Comparison of ENCODE assay signal across 26 mouse cellular contexts in the genomic region with DNA sequence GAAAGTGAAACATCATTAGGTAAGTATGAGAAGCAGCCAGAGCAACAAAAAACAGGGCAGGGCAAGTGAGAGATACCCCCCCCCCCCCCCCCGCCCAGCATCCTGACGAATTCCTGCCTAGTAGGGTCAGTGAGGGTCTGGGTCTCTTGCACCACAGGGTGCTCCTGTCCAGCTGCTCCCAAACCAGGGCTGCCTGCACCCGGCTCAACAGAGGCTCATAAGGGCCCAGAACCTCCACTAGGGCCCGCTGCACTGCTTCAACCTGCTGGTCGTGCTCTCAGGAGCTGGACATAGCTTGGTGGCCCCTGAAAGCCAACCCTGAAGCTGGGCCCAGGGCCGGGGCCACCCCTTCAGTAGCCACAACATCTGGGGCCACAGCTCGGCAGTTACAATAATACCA.
"Had no signal": no experiment of that assay in that cellular context is flagged by ENCODE, and none has a peak within 500 bp of the region (broad histone marks: within the 10 kb centered on the region; RNA-seq: fewer than 3 reads in every experiment).

No protein-coding gene starts in this region.

- H3K4me2 ChIP-seq: heart, embryonic 11.5 days; heart, embryonic 13.5 days; heart, embryonic 15.5 days; hindbrain, embryonic 13.5 days; hindbrain, embryonic 15.5 days; kidney, embryonic 15.5 days; limb, embryonic 13.5 days; limb, embryonic 15.5 days; liver, embryonic 12.5 days had no signal

- H3K9me3 ChIP-seq: heart, embryonic 13.5 days; heart, embryonic 15.5 days; hindbrain, embryonic 13.5 days; hindbrain, embryonic 15.5 days; kidney, embryonic 15.5 days; limb, embryonic 13.5 days; limb, embryonic 15.5 days; liver, embryonic 12.5 days had no signal

- H3K4me1 ChIP-seq: heart, embryonic 13.5 days; heart, embryonic 15.5 days; hindbrain, embryonic 13.5 days; hindbrain, embryonic 15.5 days; kidney, embryonic 15.5 days; limb, embryonic 13.5 days; limb, embryonic 15.5 days; liver, embryonic 12.5 days had no signal

- H3K27ac ChIP-seq: heart, embryonic 13.5 days; heart, embryonic 15.5 days; hindbrain, embryonic 13.5 days; hindbrain, embryonic 15.5 days; hindbrain, postnatal 0 days; kidney, embryonic 15.5 days; kidney, postnatal 0 days; limb, embryonic 13.5 days; limb, embryonic 15.5 days; liver, embryonic 12.5 days; liver, embryonic 14.5 days had no signal

- ATAC-seq: hindbrain, postnatal 0 days; intestine, embryonic 16.5 days; liver, embryonic 12.5 days had no signal

- H3K4me3 ChIP-seq: heart, embryonic 13.5 days; heart, embryonic 15.5 days; hindbrain, embryonic 13.5 days; hindbrain, embryonic 15.5 days; kidney, embryonic 15.5 days; limb, embryonic 13.5 days; limb, embryonic 15.5 days; liver, embryonic 12.5 days had no signal

- H3K27me3 ChIP-seq: heart, embryonic 13.5 days; heart, embryonic 15.5 days; hindbrain, embryonic 13.5 days; hindbrain, embryonic 15.5 days; kidney, embryonic 15.5 days; limb, embryonic 13.5 days; limb, embryonic 15.5 days; liver, embryonic 12.5 days had no signal

- DNase-seq: gastrocnemius, postnatal 14 days; gastrocnemius, postnatal 36 days; heart, adult 18-20 months; heart, postnatal 14 days; heart, postnatal 36 days; kidney, adult 11 months; kidney, adult 2 months; kidney, adult 9 months; kidney, postnatal 14 days; kidney, postnatal 36 days; layer of hippocampus, adult 9-11 months; layer of hippocampus, postnatal 36 days; left cerebral cortex, postnatal 4 days had no signal

- H3K9ac ChIP-seq: heart, embryonic 13.5 days; heart, embryonic 15.5 days; hindbrain, embryonic 13.5 days; hindbrain, embryonic 15.5 days; kidney, embryonic 15.5 days; limb, embryonic 13.5 days; limb, embryonic 15.5 days; liver, embryonic 12.5 days; liver, embryonic 14.5 days had no signal

- H3K36me3 ChIP-seq: heart, embryonic 13.5 days; heart, embryonic 15.5 days; hindbrain, embryonic 13.5 days; hindbrain, embryonic 15.5 days; kidney, embryonic 15.5 days; limb, embryonic 13.5 days; limb, embryonic 15.5 days; liver, embryonic 12.5 days had no signal
